Mouse (Mus musculus) C2C12 (cell line): ENCODE data around the gene Iqck. TPM values are rescaled to one million over a fixed set of nuclear protein-coding genes. Genes with fewer than 3 reads are reported as not detected.

Experiments used
- H3K27me3 ChIP-seq: one replicate; pipeline ENCODE4 v1.6.1; 2011; ENCODE audit not compliant: control insufficient read depth, insufficient read depth, insufficient read length
- H3K36me3 ChIP-seq: one replicate; pipeline ENCODE4 v1.6.1; 2011; ENCODE audit not compliant: control insufficient read depth, insufficient read depth
- H3K4me3 ChIP-seq: one replicate; pipeline ENCODE4 v1.5.1; 2011; ENCODE audit warnings: mild to moderate bottlenecking, control low read depth; ENCODE audit not compliant: poor library complexity, insufficient read depth, severe bottlenecking
- H3K79me2 ChIP-seq: one replicate; pipeline ENCODE4 v1.6.1; 2011; ENCODE audit not compliant: control insufficient read depth, insufficient read depth
- H3K79me3 ChIP-seq: one replicate; pipeline ENCODE4 v1.6.1; 2011; ENCODE audit warnings: low read depth, control low read depth
- H3ac ChIP-seq: one replicate; pipeline ENCODE3; 2011; ENCODE audit warnings: low read depth; ENCODE audit not compliant: control insufficient read depth, insufficient read length
- CEBPB ChIP-seq: IDR thresholded peaks from one replicate; pipeline ENCODE4 v1.6.1; 2011; ENCODE audit warnings: low read depth, mild to moderate bottlenecking, control low read depth, moderate library complexity
- CTCF ChIP-seq: IDR thresholded peaks from one replicate; pipeline ENCODE4 v1.5.1; 2011; ENCODE audit not compliant: control insufficient read depth, insufficient read depth, insufficient read length
- FOSL1 ChIP-seq: IDR thresholded peaks from one replicate; pipeline ENCODE4 v1.8.0; 2011; ENCODE audit warnings: mild to moderate bottlenecking, low read length; ENCODE audit not compliant: poor library complexity, insufficient read depth, severe bottlenecking
- MAX ChIP-seq: IDR thresholded peaks from one replicate; pipeline ENCODE4 v1.6.1; 2011; ENCODE audit warnings: mild to moderate bottlenecking, control low read depth
- MYOD1 ChIP-seq: IDR thresholded peaks from one replicate; pipeline ENCODE4 v1.6.1; 2011; ENCODE audit warnings: low read depth; ENCODE audit not compliant: control insufficient read depth, insufficient read length
- MYOG ChIP-seq: IDR thresholded peaks from one replicate; pipeline ENCODE4 v1.6.1; 2011; ENCODE audit not compliant: control insufficient read depth, insufficient read length; ENCODE audit errors: extremely low read depth
- USF1 ChIP-seq: IDR thresholded peaks from one replicate; pipeline ENCODE4 v1.6.1; 2011; ENCODE audit warnings: low read depth, mild to moderate bottlenecking, control low read depth, moderate library complexity
- polyA plus RNA-seq: library from polyadenylated mRNA; unstranded; fragments of >200 nt; fragmentation: generic; extraction: Trizol; gene quantifications from one replicate; pipeline ENCODE4 v1.2.1, GENCODE M21; 2012; ENCODE audit warnings: missing spikeins

The Iqck gene
- polyA plus RNA-seq, 1 experiment = 0.53 TPM

DNA sequence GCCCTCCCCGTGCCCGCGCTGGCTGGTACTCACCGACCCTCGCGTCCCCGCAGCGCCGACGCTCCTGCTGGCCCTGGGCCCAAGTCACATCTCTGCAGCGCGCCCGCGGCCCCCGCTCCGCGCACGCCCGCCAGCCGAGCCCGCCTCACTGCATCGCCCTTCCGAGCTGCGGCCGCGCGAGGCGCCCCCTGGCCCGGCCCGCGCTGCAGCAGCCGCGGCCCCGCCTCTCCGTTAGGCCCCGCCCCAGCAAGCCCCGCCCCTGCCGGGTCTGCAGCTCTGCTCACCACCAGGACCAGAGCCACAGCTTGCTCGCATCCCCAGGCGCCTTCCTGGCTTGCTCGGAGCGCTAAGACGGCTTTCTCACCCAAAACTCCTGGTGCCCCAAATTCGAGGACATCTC is 139.5 kb downstream of the Iqck start, which contains the start of gene Gprc5b:
TSS of gene Gprc5b (minus strand) at position 205 of the 400 bp plus-strand sequence.
- Histone ChIP-seq H3K79me3 (peaks cover 16% of the 10 kb centered on the region), H3ac (peak within 1 kb of the TSS; percentile 86), H3K79me2 (peaks cover 43% of the 10 kb centered on the region), H3K36me3 (no peaks in the 10 kb centered on the region), H3K4me3 (peak within 1 kb of the TSS; percentile 51), H3K27me3 (no peaks in the 10 kb centered on the region)
- TF ChIP-seq CEBPB (no peak), CTCF (peak; percentile 80), FOSL1 (no peak), USF1 (no peak), MYOD1 (no peak), MAX (no peak), MYOG (no peak)

DNA sequence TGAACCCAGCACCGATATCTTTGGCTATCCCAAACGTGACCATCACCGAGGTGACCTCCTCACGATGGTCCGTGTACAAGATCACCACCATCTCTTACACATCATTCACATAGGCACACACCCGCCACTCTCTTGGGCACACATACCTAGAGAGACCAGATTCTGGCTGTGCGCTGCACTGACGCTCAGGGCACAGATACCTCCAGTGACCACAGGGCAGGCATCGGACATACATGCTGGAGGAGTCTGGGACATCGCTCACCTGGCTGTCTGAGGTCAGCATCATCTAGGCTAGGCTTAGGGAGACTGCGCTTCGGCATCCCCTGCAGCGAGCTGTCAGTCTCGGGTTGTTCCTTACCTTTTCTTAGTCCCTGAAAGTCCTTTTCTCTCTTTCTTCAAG is 140.1 kb downstream of the Iqck start:
- Histone ChIP-seq H3K4me3 (no peak overlapping the region), H3K27me3 (peaks cover under 1% of the 10 kb centered on the region), H3K79me3 (peaks cover 16% of the 10 kb centered on the region), H3ac (peak overlapping the region; percentile 16), H3K36me3 (no peaks in the 10 kb centered on the region), H3K79me2 (peaks cover 39% of the 10 kb centered on the region)
- TF ChIP-seq CEBPB (no peak), MYOD1 (no peak), CTCF (no peak), USF1 (no peak), MYOG (no peak), FOSL1 (no peak), MAX (no peak)

DNA sequence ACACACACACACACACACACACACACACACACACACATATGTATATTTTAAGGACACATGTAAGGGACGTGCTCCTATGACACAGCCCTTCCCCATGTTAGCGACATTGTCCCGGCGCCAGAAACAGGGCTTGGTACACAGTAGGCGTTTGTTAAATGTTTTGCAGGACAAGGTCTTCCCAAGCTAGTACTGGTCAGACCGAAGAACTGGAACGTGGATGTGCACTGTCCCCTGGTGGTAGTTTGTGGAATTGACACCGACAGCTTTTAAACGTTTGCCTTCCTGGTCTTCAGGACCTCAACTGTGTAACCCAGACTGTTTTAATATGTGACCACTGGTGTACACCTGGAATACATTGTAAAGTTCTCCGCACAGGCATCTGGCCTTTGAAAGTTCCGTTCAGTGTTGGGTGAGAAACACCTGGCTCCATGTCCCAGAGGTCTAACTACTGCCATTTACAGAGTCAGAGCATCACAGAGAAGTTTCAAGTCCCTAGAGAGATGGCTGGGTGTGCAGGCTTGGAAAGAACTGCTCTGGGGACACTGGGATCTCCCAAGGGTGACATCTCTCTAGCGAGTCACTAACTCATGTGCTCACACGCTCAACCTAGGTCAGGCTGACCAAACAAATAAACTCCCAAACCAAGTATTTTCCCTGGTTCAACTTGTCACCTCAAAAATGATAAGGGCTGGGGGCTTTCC is 140.7 kb downstream of the Iqck start:
- Histone ChIP-seq H3ac (no peak overlapping the region), H3K27me3 (peaks cover 7% of the 10 kb centered on the region), H3K79me2 (peaks cover 33% of the 10 kb centered on the region), H3K4me3 (no peak overlapping the region), H3K36me3 (no peaks in the 10 kb centered on the region), H3K79me3 (peaks cover 10% of the 10 kb centered on the region)
- TF ChIP-seq FOSL1 = no peak
- peak; percentile 84 for TF ChIP-seq CTCF

DNA sequence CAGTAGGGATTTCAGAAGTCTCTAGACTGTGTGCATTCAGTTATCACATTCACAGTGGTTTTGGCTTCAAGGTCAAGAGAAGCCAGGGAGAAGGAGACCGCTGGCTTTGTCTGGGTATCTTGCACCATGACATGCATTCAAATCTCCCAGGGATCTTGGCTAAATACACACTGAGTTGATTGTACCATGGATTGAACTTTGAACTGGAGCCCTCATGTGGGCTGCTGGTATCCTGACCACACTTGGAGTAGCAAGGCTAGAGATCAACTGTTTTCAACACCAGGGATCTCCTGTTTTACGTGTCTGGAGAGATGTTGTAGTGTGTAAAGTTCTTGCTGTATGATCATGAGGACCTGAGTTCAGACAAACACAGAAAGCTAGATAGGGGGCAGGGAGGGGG is 144.3 kb downstream of the Iqck start:
- TF ChIP-seq CTCF = no peak
- TF ChIP-seq CEBPB = no peak
- no peak for TF ChIP-seq MYOG
- Histone ChIP-seq H3K79me3 (no peaks in the 10 kb centered on the region), H3ac (no peak overlapping the region), H3K79me2 (peaks cover under 1% of the 10 kb centered on the region), H3K36me3 (no peaks in the 10 kb centered on the region), H3K4me3 (no peak overlapping the region), H3K27me3 (peaks cover 10% of the 10 kb centered on the region)

DNA sequence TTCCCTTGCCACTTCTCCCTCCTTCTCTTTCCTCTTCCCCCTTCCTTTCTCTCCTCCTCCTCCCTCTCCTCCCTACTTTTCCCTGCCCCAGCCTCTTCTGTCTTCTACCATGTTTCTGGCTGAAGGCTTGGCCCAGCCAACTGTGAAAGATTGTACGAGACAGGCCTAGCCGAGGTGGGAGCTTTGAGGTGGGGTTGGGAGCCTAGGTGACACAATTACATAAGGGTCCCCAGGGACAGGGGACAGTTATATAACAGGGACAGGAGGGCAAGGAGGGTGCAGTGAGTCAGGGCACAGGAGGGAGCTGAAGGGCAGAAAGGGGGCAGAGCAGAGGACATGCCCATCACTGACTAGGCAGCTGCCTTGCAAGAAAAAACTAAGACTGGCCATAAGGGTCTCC is 146.4 kb downstream of the Iqck start:
- Histone ChIP-seq H3K4me3 (no peak overlapping the region), H3K79me3 (no peaks in the 10 kb centered on the region), H3K36me3 (no peaks in the 10 kb centered on the region), H3K27me3 (peaks cover 10% of the 10 kb centered on the region), H3ac (no peak overlapping the region), H3K79me2 (no peaks in the 10 kb centered on the region)
- no peak for TF ChIP-seq FOSL1
- TF ChIP-seq USF1 = no peak
- no peak for TF ChIP-seq MYOD1
- TF ChIP-seq MAX = no peak
- TF ChIP-seq CTCF = no peak
- TF ChIP-seq MYOG = no peak
- TF ChIP-seq CEBPB = no peak

DNA sequence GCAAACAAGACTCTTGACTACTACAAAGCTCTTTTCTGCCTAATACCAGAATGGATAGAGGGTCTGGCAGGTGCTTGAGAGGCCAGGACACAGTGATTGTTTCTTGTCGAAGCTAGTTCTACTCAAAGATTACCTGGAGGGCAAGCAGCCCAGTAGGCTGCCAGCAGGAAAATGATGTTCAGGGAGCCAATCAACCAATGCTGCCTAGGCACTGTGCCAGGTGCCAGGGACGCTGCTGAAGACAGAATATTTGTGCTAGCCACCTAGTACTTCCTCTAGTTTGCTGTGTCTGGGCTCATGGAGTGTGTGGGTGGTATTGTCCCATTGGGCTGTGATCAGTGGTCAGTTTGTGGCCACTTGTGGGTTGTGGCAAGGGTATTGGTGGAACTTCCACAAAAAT is 146.9 kb downstream of the Iqck start:
- Histone ChIP-seq H3K79me3 (no peaks in the 10 kb centered on the region), H3K27me3 (peaks cover 10% of the 10 kb centered on the region), H3K4me3 (no peak overlapping the region), H3ac (no peak overlapping the region), H3K36me3 (no peaks in the 10 kb centered on the region), H3K79me2 (no peaks in the 10 kb centered on the region)
- no peak for TF ChIP-seq MAX
- no peak for TF ChIP-seq CEBPB
- TF ChIP-seq MYOG = no peak
- no peak for TF ChIP-seq MYOD1
- no peak for TF ChIP-seq FOSL1
